Mouse (Mus musculus): ENCODE results near the gene Mcrip2.

Gene Mcrip2

GRCm38 (mm10) chr17:25880913-25881641 lies 12.5 kb upstream of the Mcrip2 start:
- DNase-seq (ENCODE audit: inconsistent age in 2 of 2, low spot score in 1 of 2) = peak in 1 of 2 experiments; percentile 65

- DNase-seq (ENCODE audit: inconsistent age in 2 of 2, low spot score in 1 of 2) = peak in 1 of 2 experiments; percentile 35
Measured at GRCm38 (mm10) chr17:25880196-25880910, 11.8 kb upstream of the Mcrip2 start, which contains the start of gene Wfikkn1. Gene Wfikkn1 (minus strand): TSS chr17:25880858.

GRCm38 (mm10) chr17:25879750-25880149 lies 11.2 kb upstream of the Mcrip2 start:
- DNase-seq (ENCODE audit: inconsistent age in 2 of 2, low spot score in 1 of 2) = no peak

- DNase-seq (ENCODE audit: inconsistent age in 2 of 2, low spot score in 1 of 2) = peak; percentile 61 to 83
Measured at GRCm38 (mm10) chr17:25879261-25879660, 10.7 kb upstream of the Mcrip2 start.

- DNase-seq (ENCODE audit: inconsistent age in 2 of 2, low spot score in 1 of 2) = no peak
Measured at GRCm38 (mm10) chr17:25878611-25879180, 10.1 kb upstream of the Mcrip2 start.

GRCm38 (mm10) chr17:25877741-25878610 lies 9.4 kb upstream of the Mcrip2 start:
- DNase-seq (ENCODE audit: inconsistent age in 2 of 2, low spot score in 1 of 2) = peak; percentile 35 to 54

- DNase-seq (ENCODE audit: inconsistent age in 2 of 2, low spot score in 1 of 2) = peak in 1 of 2 experiments; percentile 40
Measured at GRCm38 (mm10) chr17:25877025-25877424, 8.5 kb upstream of the Mcrip2 start.

GRCm38 (mm10) chr17:25876347-25876915 lies 7.9 kb upstream of the Mcrip2 start:
- DNase-seq (ENCODE audit: inconsistent age in 2 of 2, low spot score in 1 of 2) = peak; percentile 41 to 53

- DNase-seq (ENCODE audit: inconsistent age in 2 of 2, low spot score in 1 of 2) = peak; percentile 92 to 97
Measured at GRCm38 (mm10) chr17:25875171-25876136, 6.9 kb upstream of the Mcrip2 start.

- DNase-seq (ENCODE audit: inconsistent age in 2 of 2, low spot score in 1 of 2) = peak; percentile 89 to 99
Measured at GRCm38 (mm10) chr17:25874721-25875170, 6.2 kb upstream of the Mcrip2 start, which contains the start of gene Mettl26. Gene Mettl26 (plus strand): TSS chr17:25875074.

- peak; percentile 74 to 90 for DNase-seq (ENCODE audit: inconsistent age in 2 of 2, low spot score in 1 of 2)
Measured at GRCm38 (mm10) chr17:25874148-25874720, 5.7 kb upstream of the Mcrip2 start.

- no peak for DNase-seq (ENCODE audit: inconsistent age in 2 of 2, low spot score in 1 of 2)
Measured at GRCm38 (mm10) chr17:25873405-25874147, 5.0 kb upstream of the Mcrip2 start.

GRCm38 (mm10) chr17:25872676-25873075 lies 4.1 kb upstream of the Mcrip2 start:
- DNase-seq (ENCODE audit: inconsistent age in 2 of 2, low spot score in 1 of 2) = no peak

- DNase-seq (ENCODE audit: inconsistent age in 2 of 2, low spot score in 1 of 2) = peak; percentile 84 to 92
Measured at GRCm38 (mm10) chr17:25871566-25871965, 3.0 kb upstream of the Mcrip2 start.

GRCm38 (mm10) chr17:25869954-25870353 lies 1.4 kb upstream of the Mcrip2 start:
- no peak for DNase-seq (ENCODE audit: inconsistent age in 2 of 2, low spot score in 1 of 2)

- peak in 1 of 2 experiments; percentile 57 for DNase-seq (ENCODE audit: inconsistent age in 2 of 2, low spot score in 1 of 2)
Measured at GRCm38 (mm10) chr17:25869498-25869897, 934 bp upstream of the Mcrip2 start.

GRCm38 (mm10) chr17:25867836-25868600 lies 546 bp downstream of the Mcrip2 start:
- DNase-seq (ENCODE audit: inconsistent age in 2 of 2, low spot score in 1 of 2) = peak; percentile 89 to 96
